In genomic region chr4:148040029-148040830, GRCm38 (mm10) we compare ENCODE assay signal across 8 mouse cellular contexts. TPM values are rescaled to one million over a fixed set of nuclear protein-coding genes. Genes with fewer than 3 reads are reported as not detected.
DNase-seq lines count a peak whose midpoint lies in the region; ATAC-seq and TF ChIP-seq lines count a peak whose summit lies in the region.

No protein-coding gene starts in this region.

- peaks cover 5% of the 10 kb centered on the region; the same call in 1 of the 2 replicates for H3K36me3 ChIP-seq in lung, postnatal 0 days (ENCODE audit: insufficient read depth, low read length)
- peaks cover 30% of the 10 kb centered on the region for H3K36me3 ChIP-seq in embryonic facial prominence, embryonic 13.5 days
- peaks cover 12% of the 10 kb centered on the region for H3K36me3 ChIP-seq in liver, postnatal 0 days (replicated peaks; ENCODE audit: insufficient read depth, low read length)

- no peak for TF ChIP-seq POLR2A in lung, adult 2 months (IDR thresholded peaks at IDR 0.05; ENCODE audit: borderline replicate concordance, extremely low read depth, low read depth, low read length)

- H3K27me3 ChIP-seq in lung, postnatal 0 days (replicated peaks; ENCODE audit: insufficient read depth, low read length), result no peaks in the 10 kb centered on the region
- H3K27me3 ChIP-seq in embryonic facial prominence, embryonic 13.5 days, result no peaks in the 10 kb centered on the region
- H3K27me3 ChIP-seq in liver, postnatal 0 days (ENCODE audit: insufficient read depth, low read length), result no peaks in the 10 kb centered on the region

- no peak for ATAC-seq in lung, postnatal 0 days
- no peak for ATAC-seq in embryonic facial prominence, embryonic 13.5 days (ENCODE audit: insufficient number of reproducible peaks, insufficient read depth, low FRiP score, low TSS enrichment, low read depth)
- no peak for ATAC-seq in liver, postnatal 0 days

- no peaks in the 10 kb centered on the region for H3K9me3 ChIP-seq in lung, postnatal 0 days (ENCODE audit: low read length)
- no peaks in the 10 kb centered on the region for H3K9me3 ChIP-seq in embryonic facial prominence, embryonic 13.5 days
- H3K9me3 ChIP-seq in liver, postnatal 0 days (ENCODE audit: low read length), result no peaks in the 10 kb centered on the region

- 60% methylated on average over 15 of the region's 15 CpGs for WGBS in lung, postnatal 0 days
- WGBS in lung, adult 2 months, result 56% methylated on average over 15 of the region's 15 CpGs
- 63% methylated on average over 15 of the region's 15 CpGs for WGBS in embryonic facial prominence, embryonic 13.5 days
- 65% methylated on average over 15 of the region's 15 CpGs for WGBS in liver, postnatal 0 days (ENCODE audit: insufficient replicate concordance)

- intact Hi-C loops in heart, postnatal 10 days (cut with DNase I), result no loop called here

- H3K27ac ChIP-seq in lung, postnatal 0 days (ENCODE audit: low read length), result peak overlapping the region; percentile 74
- H3K27ac ChIP-seq in embryonic facial prominence, embryonic 13.5 days, result peak overlapping the region; percentile 74
- H3K27ac ChIP-seq in liver, postnatal 0 days (ENCODE audit: low read depth), result peak overlapping the region; percentile 90

- no peak for TF ChIP-seq EP300 in lung, postnatal 0 days (IDR thresholded peaks at IDR 0.05)
- TF ChIP-seq EP300 in liver, postnatal 0 days (IDR thresholded peaks at IDR 0.05; ENCODE audit: low read depth), result no peak

- no peak overlapping the region for H3K9ac ChIP-seq in lung, postnatal 0 days (replicated peaks; ENCODE audit: low read depth)
- peak overlapping the region; percentile 71 for H3K9ac ChIP-seq in embryonic facial prominence, embryonic 13.5 days
- H3K9ac ChIP-seq in liver, postnatal 0 days (replicated peaks), result peak overlapping the region; percentile 81

- H3K4me2 ChIP-seq in lung, postnatal 0 days (replicated peaks; ENCODE audit: low read depth, low read length), result peak overlapping the region; percentile 70
- peak overlapping the region; percentile 83 for H3K4me2 ChIP-seq in embryonic facial prominence, embryonic 13.5 days
- H3K4me2 ChIP-seq in liver, postnatal 0 days (ENCODE audit: low read depth, low read length), result peak overlapping the region; percentile 95

- H3K4me1 ChIP-seq in lung, postnatal 0 days (ENCODE audit: insufficient read depth, low read depth, low read length), result peaks cover 17% of the 10 kb centered on the region; the same call in 1 of the 2 replicates
- H3K4me1 ChIP-seq in lung, adult 2 months (ENCODE audit: control insufficient read depth, insufficient read depth, low read length), result peaks cover 15% of the 10 kb centered on the region
- peaks cover 49% of the 10 kb centered on the region for H3K4me1 ChIP-seq in embryonic facial prominence, embryonic 13.5 days
- peaks cover 54% of the 10 kb centered on the region for H3K4me1 ChIP-seq in liver, postnatal 0 days (ENCODE audit: insufficient read depth)

- H3K4me3 ChIP-seq in lung, postnatal 0 days (ENCODE audit: low read depth, low read length), result 0 out of 2 replicates have a peak overlapping the region, but pooled peaks have one; percentile 73
- H3K4me3 ChIP-seq in lung, adult 2 months (replicated peaks; ENCODE audit: extremely low read depth, low read depth, low read length), result no peak overlapping the region
- peak overlapping the region; percentile 83 for H3K4me3 ChIP-seq in embryonic facial prominence, embryonic 13.5 days
- peak overlapping the region; percentile 73 for H3K4me3 ChIP-seq in liver, postnatal 0 days (ENCODE audit: low read depth, low read length)

- no peak for TF ChIP-seq CTCF in lung, postnatal 0 days (IDR thresholded peaks at IDR 0.05)
- TF ChIP-seq CTCF in lung, adult 2 months (IDR thresholded peaks at IDR 0.05; ENCODE audit: insufficient read depth, low read length), result no peak
- no peak for TF ChIP-seq CTCF in liver, postnatal 0 days (IDR thresholded peaks at IDR 0.05; ENCODE audit: low read depth)

- DNase-seq in lung, postnatal 0 days (ENCODE audit: low spot score), result peak; percentile 18
- DNase-seq in lung, adult 2 months, result no peak
- DNase-seq in heart, postnatal 10 days, result peak; percentile 40 to 48
- DNase-seq in liver, postnatal 0 days, result no peak
- no peak for DNase-seq in left cerebral cortex, adult 9 months (ENCODE audit: low spot score in 2 of 2)
- DNase-seq in right cerebral cortex, postnatal 4 days, result no peak
- DNase-seq in right cerebral cortex, postnatal 36 days (ENCODE audit: low spot score in 2 of 2), result no peak

RNA-seq across cellular contexts. Expression of gene Mthfr, which starts 1.4 kb away (rescaled TPM):
- polyA plus RNA-seq in lung, postnatal 0 days (2015; fragmentation: Nextera tagmentation; extraction: Ambion mirVana), result 14.0 and 14.2 TPM in 2 replicates
- polyA plus RNA-seq in lung, adult 2 months (2012; rRNA removed), result 34.8 and 38.9 TPM in 2 replicates
- 20.8 and 22.4 TPM in 2 replicates for polyA plus RNA-seq in embryonic facial prominence, embryonic 13.5 days (2015; fragmentation: Nextera tagmentation; extraction: Ambion mirVana)
- 10 to 100 TPM; 15.2 to 16.5 TPM for total RNA-seq in heart, postnatal 10 days (2021)
- polyA plus RNA-seq in liver, postnatal 0 days (2015; fragmentation: Nextera tagmentation; extraction: Ambion mirVana), result 3.7 and 4.5 TPM in 2 replicates

RNA-seq across cellular contexts. Expression of gene Clcn6, which starts 1.6 kb away (rescaled TPM):
- 3.5 and 4.1 TPM in 2 replicates for polyA plus RNA-seq in lung, postnatal 0 days (2015; fragmentation: Nextera tagmentation; extraction: Ambion mirVana)
- 14.1 and 14.9 TPM in 2 replicates for polyA plus RNA-seq in lung, adult 2 months (2012; rRNA removed)
- polyA plus RNA-seq in embryonic facial prominence, embryonic 13.5 days (2015; fragmentation: Nextera tagmentation; extraction: Ambion mirVana), result 8.7 and 8.8 TPM in 2 replicates
- 10 to 100 TPM; 11.0 to 14.6 TPM for total RNA-seq in heart, postnatal 10 days (2021)
- 0.52 and 0.79 TPM in 2 replicates for polyA plus RNA-seq in liver, postnatal 0 days (2015; fragmentation: Nextera tagmentation; extraction: Ambion mirVana)

RNA-seq across cellular contexts. Expression of gene Nppa, which starts 39.7 kb away (rescaled TPM):
- polyA plus RNA-seq in lung, postnatal 0 days (2015; fragmentation: Nextera tagmentation; extraction: Ambion mirVana), result 1.6 and 2.8 TPM in 2 replicates
- polyA plus RNA-seq in lung, adult 2 months (2012; rRNA removed), result 31.3 and 55.1 TPM in 2 replicates
- 0.25 and 10.7 TPM in 2 replicates for polyA plus RNA-seq in embryonic facial prominence, embryonic 13.5 days (2015; fragmentation: Nextera tagmentation; extraction: Ambion mirVana)
- total RNA-seq in heart, postnatal 10 days (2021), result 1,000 to 10,000 TPM in 1 of 2 experiments, 100 to 1,000 TPM in 1; 613 to 1,804 TPM
- polyA plus RNA-seq in liver, postnatal 0 days (2015; fragmentation: Nextera tagmentation; extraction: Ambion mirVana), result 0.13 TPM in 1 of 2 replicates, not detected in the other

RNA-seq across cellular contexts. Expression of gene Agtrap, which starts 47.6 kb away (rescaled TPM):
- 20.7 and 22.0 TPM in 2 replicates for polyA plus RNA-seq in lung, postnatal 0 days (2015; fragmentation: Nextera tagmentation; extraction: Ambion mirVana)
- 50.1 and 56.8 TPM in 2 replicates for polyA plus RNA-seq in lung, adult 2 months (2012; rRNA removed)
- polyA plus RNA-seq in embryonic facial prominence, embryonic 13.5 days (2015; fragmentation: Nextera tagmentation; extraction: Ambion mirVana), result 9.7 and 10.1 TPM in 2 replicates
- total RNA-seq in heart, postnatal 10 days (2021), result 10 to 100 TPM; 33.6 to 37.0 TPM
- 10.4 and 10.8 TPM in 2 replicates for polyA plus RNA-seq in liver, postnatal 0 days (2015; fragmentation: Nextera tagmentation; extraction: Ambion mirVana)

RNA-seq across cellular contexts. Expression of gene Nppb, which starts 54.6 kb away (rescaled TPM):
- not detected in 2 replicates for polyA plus RNA-seq in lung, postnatal 0 days (2015; fragmentation: Nextera tagmentation; extraction: Ambion mirVana)
- polyA plus RNA-seq in lung, adult 2 months (2012; rRNA removed), result not detected in 2 replicates
- polyA plus RNA-seq in embryonic facial prominence, embryonic 13.5 days (2015; fragmentation: Nextera tagmentation; extraction: Ambion mirVana), result 0.28 and 0.95 TPM in 2 replicates
- 100 to 1,000 TPM; 204 to 360 TPM for total RNA-seq in heart, postnatal 10 days (2021)
- polyA plus RNA-seq in liver, postnatal 0 days (2015; fragmentation: Nextera tagmentation; extraction: Ambion mirVana), result not detected in 2 replicates

Comparison
In these comparisons a context has a peak if more than half of its experiments do, and no peak if none do; other contexts are left out.
1. DNase-seq: peak in lung, postnatal 0 days (single experiment) and heart, postnatal 10 days (2 of 2); none in lung, adult 2 months (single experiment), liver, postnatal 0 days (single experiment), left cerebral cortex, adult 9 months (0 of 2), right cerebral cortex, postnatal 4 days (single experiment) and right cerebral cortex, postnatal 36 days (0 of 2).
2. Peak in every context shown above with its lines, with median percentiles within 50 percentile points of each other: H3K27ac ChIP-seq and H3K4me2 ChIP-seq.